Mouse (Mus musculus) retina, adult 2 months (tissue): ENCODE results near the gene Dapk1.
A peak's percentile ranks its signal among the peaks of the same experiment; 100 is the strongest.

Source experiments
- DNase-seq: peaks from one replicate; pipeline ENCODE4 v3.0.0-alpha.2; 2012; ENCODE audit warnings: low read depth, low spot score

Dapk1 gene

GRCm38 (mm10) chr13:60737632-60738324 lies 136.0 kb downstream of the Dapk1 start:
- no peak for DNase-seq

GRCm38 (mm10) chr13:60738429-60738828 lies 136.7 kb downstream of the Dapk1 start:
- DNase-seq = peak; percentile 39

- no peak for DNase-seq
Observed at GRCm38 (mm10) chr13:60740248-60740647, 138.5 kb downstream of the Dapk1 start.

- DNase-seq = no peak
Observed at GRCm38 (mm10) chr13:60742611-60743010, 140.9 kb downstream of the Dapk1 start.

GRCm38 (mm10) chr13:60743381-60744077 lies 141.8 kb downstream of the Dapk1 start:
- no peak for DNase-seq

GRCm38 (mm10) chr13:60744078-60744460 lies 142.3 kb downstream of the Dapk1 start:
- DNase-seq = peak; percentile 20

- DNase-seq = no peak
Observed at GRCm38 (mm10) chr13:60744736-60745135, 143.0 kb downstream of the Dapk1 start.

- DNase-seq = no peak
Observed at GRCm38 (mm10) chr13:60745358-60745757, 143.6 kb downstream of the Dapk1 start.

- DNase-seq = no peak
Observed at GRCm38 (mm10) chr13:60746271-60746670, 144.5 kb downstream of the Dapk1 start.

GRCm38 (mm10) chr13:60747201-60747600 lies 145.5 kb downstream of the Dapk1 start:
- DNase-seq = no peak

GRCm38 (mm10) chr13:60748556-60748955 lies 146.8 kb downstream of the Dapk1 start:
- no peak for DNase-seq

GRCm38 (mm10) chr13:60750930-60751329 lies 149.2 kb downstream of the Dapk1 start:
- no peak for DNase-seq

- no peak for DNase-seq
Observed at GRCm38 (mm10) chr13:60753216-60753615, 151.5 kb downstream of the Dapk1 start.

GRCm38 (mm10) chr13:60755251-60755650 lies 153.5 kb downstream of the Dapk1 start:
- DNase-seq = no peak

GRCm38 (mm10) chr13:60757292-60757691 lies 155.5 kb downstream of the Dapk1 start:
- no peak for DNase-seq

GRCm38 (mm10) chr13:60759136-60759535 lies 157.4 kb downstream of the Dapk1 start:
- DNase-seq = no peak

- DNase-seq = no peak
Observed at GRCm38 (mm10) chr13:60760392-60760791, 158.6 kb downstream of the Dapk1 start.

GRCm38 (mm10) chr13:60761161-60761560 lies 159.4 kb downstream of the Dapk1 start:
- DNase-seq = no peak

GRCm38 (mm10) chr13:60780534-60780933 lies 178.8 kb downstream of the Dapk1 start:
- no peak for DNase-seq

- DNase-seq = no peak
Observed at GRCm38 (mm10) chr13:60783301-60783700, 181.6 kb downstream of the Dapk1 start.

- DNase-seq = no peak
Observed at GRCm38 (mm10) chr13:60786264-60786663, 184.5 kb downstream of the Dapk1 start, which contains the start of gene BC051665. Gene BC051665, minus strand, starts transcription at chr13:60786364.

GRCm38 (mm10) chr13:60789466-60789865 lies 187.7 kb downstream of the Dapk1 start:
- DNase-seq = no peak

- DNase-seq = no peak
Observed at GRCm38 (mm10) chr13:60802749-60803148, 201.0 kb downstream of the Dapk1 start, which contains the start of gene Ctsll3. Gene Ctsll3, minus strand, starts transcription at chr13:60802849.
